Mouse (Mus musculus) Patski (cell line): ENCODE measurements around the gene Spert. TPM values are rescaled to one million over a fixed set of nuclear protein-coding genes. Genes with fewer than 3 reads are reported as not detected.

ENCODE experiments used
- ATAC-seq: fragments of 100-300 bp; one replicate; pipeline ENCODE4 v1.8.0; 2021
- CTCF ChIA-PET: fragments of 350-600 bp; sonication (Branson Sonifier 250); formaldehyde crosslinking; loops from one replicate; lab custom pipeline; 2022; ENCODE audit warnings: inconsistent platforms; lab: Charles Lee
- POLR2A ChIA-PET: fragments of 350-600 bp; sonication (Branson Sonifier 250); formaldehyde crosslinking; loops from one replicate; lab custom pipeline; 2022; ENCODE audit warnings: antibody characterized with exemption, inconsistent platforms; lab: Charles Lee
- DNase-seq: peaks from one replicate; pipeline ENCODE4 v3.0.0-alpha.2; 2011; ENCODE audit warnings: low read depth, low spot score
- H3K27me3 ChIP-seq: fragments of 371-371 bp; one replicate; pipeline ENCODE4 v1.5.1; 2021
- CTCF ChIP-seq: fragments of 100-300 bp; IDR thresholded peaks from one replicate; pipeline ENCODE4 v1.5.1; 2021
- in situ Hi-C: fragments of 300-500 bp; cut with MboI; formaldehyde crosslinking; loops from 3 replicates; pipeline ENCODE4 v1.11.1; 2018; ENCODE audit warnings: low pct_unique_long_range_greater_than_20kb, mixed read lengths
- polyA plus RNA-seq: library from polyadenylated mRNA; unstranded; gene quantifications from one replicate; pipeline ENCODE4 v1.2.3, GENCODE M21; 2021

The Spert gene
- not detected for polyA plus RNA-seq

DNA sequence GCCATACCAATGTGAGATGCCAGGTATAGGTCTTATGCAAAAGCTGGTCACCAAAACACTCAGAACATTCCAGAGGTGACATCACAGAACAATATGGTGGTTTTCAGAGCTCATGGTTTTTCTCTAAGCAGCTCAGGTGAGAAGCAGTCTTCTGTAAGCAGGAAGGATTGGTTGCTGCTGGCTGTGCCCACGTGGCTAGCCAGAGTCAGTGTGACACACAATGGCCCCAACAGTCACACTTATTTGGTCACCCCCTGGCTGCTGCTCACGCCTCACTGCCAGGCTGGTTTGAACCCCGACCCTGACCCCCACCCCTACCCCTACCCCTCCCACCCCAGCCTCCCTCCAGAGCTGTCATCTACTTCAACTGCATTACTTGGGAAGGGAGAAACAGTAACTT is at the start of gene Spert:
TSS of gene Spert (minus strand) at position 139 of the 400 bp plus-strand sequence.
- TF ChIP-seq CTCF: no peak
- ATAC-seq (no peak), DNase-seq (no peak)
- POLR2A ChIA-PET: no interaction called here
- CTCF ChIA-PET: interaction anchor here (1.3 kb wide), 1 partner anchor 16 kb away, joined by 3 read pairs; no protein-coding TSS in a partner anchor
- H3K27me3 ChIP-seq: peaks cover 34% of the 10 kb centered on the region
- in situ Hi-C loops: no loop called here

DNA sequence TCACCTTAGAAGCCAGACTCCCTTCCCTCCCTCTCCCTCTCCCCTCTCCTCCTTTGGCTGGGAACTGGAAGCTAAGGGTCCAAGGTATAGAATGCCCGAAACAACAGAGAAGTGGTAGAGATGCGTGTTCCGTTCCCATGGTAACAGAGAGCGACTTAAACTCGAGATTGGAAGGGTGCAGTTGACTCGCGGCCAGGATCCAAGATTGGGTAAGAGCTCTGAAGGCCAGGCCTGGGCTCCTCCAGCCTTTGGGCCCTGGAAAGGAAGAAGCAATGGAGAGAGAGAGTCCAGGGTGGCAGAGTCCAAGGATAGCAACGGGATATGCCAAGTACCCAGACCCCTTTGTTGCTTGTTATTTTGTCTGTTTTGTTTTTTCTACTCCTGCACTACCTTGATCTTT is 49.2 kb upstream of the Spert start, which contains the start of gene Erich6b:
TSS of gene Erich6b (plus strand) at position 180 of the 400 bp plus-strand sequence.
- in situ Hi-C loops: loop anchor here (5.0 kb wide), 1 partner anchor 75 kb away; no protein-coding TSS in a partner anchor
- no peak for DNase-seq
- CTCF ChIA-PET: interaction anchor here (1.2 kb wide), 1 partner anchor 14 kb away, joined by 3 read pairs; no protein-coding TSS in a partner anchor
- no peak for ATAC-seq
- POLR2A ChIA-PET: interaction anchor here (0.5 kb wide), 1 partner anchor 1652 kb away, joined by 4 read pairs; no protein-coding TSS in a partner anchor
- TF ChIP-seq CTCF: no peak
- no peaks in the 10 kb centered on the region for H3K27me3 ChIP-seq

- CTCF ChIA-PET: interaction anchor here (1.2 kb wide), 1 partner anchor 13 kb away, joined by 3 read pairs; no protein-coding TSS in a partner anchor
- POLR2A ChIA-PET: no interaction called here
- H3K27me3 ChIP-seq: no peaks in the 10 kb centered on the region
- in situ Hi-C loops: loop anchor here (5.0 kb wide), 1 partner anchor 76 kb away; no protein-coding TSS in a partner anchor
- TF ChIP-seq CTCF: peak; percentile 30
- DNase-seq (no peak), ATAC-seq (no peak)
Observed at GRCm38 (mm10) chr14:75641369-75641768, 48.5 kb upstream of the Spert start.

DNA sequence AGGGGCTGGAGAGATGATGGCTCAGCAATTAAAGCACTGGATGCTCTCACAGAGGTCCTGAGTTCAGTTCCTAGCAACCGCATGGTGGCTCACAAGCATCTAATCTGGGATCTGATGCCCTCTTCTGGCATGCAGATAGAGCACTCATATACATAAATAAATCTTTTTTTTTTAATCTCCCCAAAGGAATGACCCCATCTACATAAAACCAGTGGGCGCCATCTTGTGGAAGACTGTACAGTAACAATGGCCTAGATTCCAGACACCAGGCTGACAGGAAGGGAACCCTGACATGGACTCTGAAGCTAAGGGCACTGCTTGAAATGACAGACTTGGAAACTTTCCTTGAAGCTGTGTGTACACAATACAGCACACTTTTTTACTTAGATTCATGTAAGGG is 47.9 kb upstream of the Spert start:
- in situ Hi-C loops: loop anchor here (5.0 kb wide), 1 partner anchor 76 kb away; no protein-coding TSS in a partner anchor
- no peaks in the 10 kb centered on the region for H3K27me3 ChIP-seq
- TF ChIP-seq CTCF: peak; percentile 48
- no peak for ATAC-seq
- no peak for DNase-seq
- ChIA-PET POLR2A (no interaction called here), CTCF (interaction anchor here (1.2 kb wide), 1 partner anchor 13 kb away, joined by 3 read pairs; no protein-coding TSS in a partner anchor)

- ChIA-PET POLR2A (no interaction called here), CTCF (no interaction called here)
- ATAC-seq (no peak), DNase-seq (no peak)
- in situ Hi-C loops: no loop called here
- H3K27me3 ChIP-seq: no peaks in the 10 kb centered on the region
- TF ChIP-seq CTCF: no peak
Observed at GRCm38 (mm10) chr14:75637641-75638040, 44.7 kb upstream of the Spert start.

DNA sequence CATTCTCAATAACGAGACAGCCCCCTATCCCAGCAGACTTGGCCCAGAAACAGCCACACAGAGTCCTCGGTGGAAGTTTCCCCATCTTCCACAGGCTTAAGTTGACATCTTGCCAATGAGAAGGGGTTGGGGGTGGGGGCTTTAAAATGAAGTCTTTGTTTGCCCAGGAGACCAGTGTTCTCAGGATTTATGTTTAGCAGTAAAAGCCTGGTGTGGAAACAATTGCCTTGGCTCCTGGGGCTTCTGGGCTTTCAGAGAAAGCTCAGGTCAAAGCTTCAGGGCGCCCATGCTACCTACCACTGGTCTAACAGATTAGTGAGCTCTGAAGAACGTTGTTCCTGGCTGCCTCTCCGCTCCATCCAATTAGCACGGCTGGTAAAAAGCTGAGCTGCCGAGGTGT is 43.2 kb upstream of the Spert start:
- in situ Hi-C loops: no loop called here
- POLR2A ChIA-PET: no interaction called here

GRCm38 (mm10) chr14:75635350-75635749 is 42.4 kb upstream of the Spert start:
- peak; percentile 89 for ATAC-seq
- in situ Hi-C loops: no loop called here
- DNase-seq: peak; percentile 66
- ChIA-PET CTCF (no interaction called here), POLR2A (no interaction called here)
- H3K27me3 ChIP-seq: no peaks in the 10 kb centered on the region
- TF ChIP-seq CTCF: no peak

More for the DNA sequence above, 43.2 kb upstream of the Spert start:
- CTCF ChIA-PET: no interaction called here
- H3K27me3 ChIP-seq: no peaks in the 10 kb centered on the region
- ATAC-seq (no peak), DNase-seq (no peak)
- no peak for TF ChIP-seq CTCF

DNA sequence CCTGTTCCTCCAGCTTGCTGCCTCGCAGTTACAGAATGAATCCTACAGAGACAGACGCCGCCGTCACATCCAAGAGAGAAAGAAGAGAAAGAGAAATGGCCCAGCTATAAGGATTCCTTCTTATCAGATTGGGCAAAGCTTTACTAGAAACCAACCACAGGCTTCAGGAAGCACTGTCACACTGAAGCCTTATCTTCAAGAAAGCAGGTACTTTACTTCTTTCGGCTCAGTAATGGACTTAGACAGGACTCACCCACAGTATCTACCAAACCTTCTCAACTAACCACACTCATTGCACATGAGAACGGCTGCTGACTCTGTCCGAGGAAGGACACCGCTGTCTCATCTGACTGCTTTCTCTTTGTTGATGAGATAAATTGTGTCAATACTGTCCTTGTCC is 36.0 kb upstream of the Spert start:
- in situ Hi-C loops: no loop called here
- CTCF ChIA-PET: interaction anchor here (1.5 kb wide), 1 partner anchor 13 kb away, joined by 3 read pairs; no protein-coding TSS in a partner anchor
- DNase-seq: no peak
- H3K27me3 ChIP-seq: peaks cover 12% of the 10 kb centered on the region
- no peak for TF ChIP-seq CTCF
- POLR2A ChIA-PET: no interaction called here
- ATAC-seq: no peak

DNA sequence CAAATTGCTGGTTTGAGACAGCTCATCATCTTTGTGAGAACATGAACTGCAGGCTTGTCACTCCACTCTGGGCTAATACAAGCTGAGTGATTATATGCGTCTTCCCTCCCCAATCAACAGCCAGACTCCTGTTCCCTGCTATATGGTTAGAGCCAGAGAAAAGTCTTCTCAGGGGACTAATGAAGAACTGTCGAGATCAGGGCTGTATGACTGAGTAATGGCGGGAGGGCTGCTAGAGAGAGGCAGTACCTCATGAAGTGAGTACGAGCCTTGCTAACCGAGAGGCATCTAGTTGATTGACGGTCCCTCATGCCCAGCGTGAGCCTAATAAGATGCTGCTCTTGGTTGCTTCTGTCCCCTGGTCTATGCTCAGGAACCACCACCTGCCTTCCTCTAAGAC is 30.1 kb upstream of the Spert start:
- ChIA-PET CTCF (no interaction called here), POLR2A (no interaction called here)
- no peak for TF ChIP-seq CTCF
- ATAC-seq: no peak
- no peak for DNase-seq
- peaks cover 51% of the 10 kb centered on the region for H3K27me3 ChIP-seq
- in situ Hi-C loops: no loop called here

GRCm38 (mm10) chr14:75616375-75616774 is 23.5 kb upstream of the Spert start:
- no peak for ATAC-seq
- TF ChIP-seq CTCF: no peak
- CTCF ChIA-PET: no interaction called here
- H3K27me3 ChIP-seq: peaks cover 50% of the 10 kb centered on the region
- in situ Hi-C loops: no loop called here
- POLR2A ChIA-PET: no interaction called here
- no peak for DNase-seq

DNA sequence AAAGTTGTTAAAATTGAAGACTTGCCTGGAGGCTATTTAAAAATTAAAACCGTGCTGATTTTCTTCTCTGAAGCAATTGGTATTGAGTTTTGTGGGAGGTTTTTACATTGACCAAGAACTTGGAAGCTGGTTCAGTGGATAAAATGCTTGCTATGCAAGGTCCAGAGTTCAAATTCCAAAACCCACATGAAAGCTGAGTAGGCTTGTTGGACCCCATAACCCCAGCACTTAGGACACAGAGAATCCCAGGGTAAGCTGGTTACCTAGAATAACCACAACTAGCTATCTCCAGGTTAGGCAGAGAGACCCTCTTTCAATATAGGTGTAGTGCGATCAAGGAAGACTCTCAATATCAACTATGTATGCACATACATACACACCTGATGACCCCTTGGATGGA is 16.3 kb upstream of the Spert start:
- POLR2A ChIA-PET: no interaction called here
- DNase-seq (no peak), ATAC-seq (no peak)
- TF ChIP-seq CTCF: no peak
- CTCF ChIA-PET: interaction anchor here (0.9 kb wide), 1 partner anchor 16 kb away, joined by 3 read pairs; the partner anchor contains the start of gene Spert
- H3K27me3 ChIP-seq: peaks cover 14% of the 10 kb centered on the region
- in situ Hi-C loops: no loop called here

DNA sequence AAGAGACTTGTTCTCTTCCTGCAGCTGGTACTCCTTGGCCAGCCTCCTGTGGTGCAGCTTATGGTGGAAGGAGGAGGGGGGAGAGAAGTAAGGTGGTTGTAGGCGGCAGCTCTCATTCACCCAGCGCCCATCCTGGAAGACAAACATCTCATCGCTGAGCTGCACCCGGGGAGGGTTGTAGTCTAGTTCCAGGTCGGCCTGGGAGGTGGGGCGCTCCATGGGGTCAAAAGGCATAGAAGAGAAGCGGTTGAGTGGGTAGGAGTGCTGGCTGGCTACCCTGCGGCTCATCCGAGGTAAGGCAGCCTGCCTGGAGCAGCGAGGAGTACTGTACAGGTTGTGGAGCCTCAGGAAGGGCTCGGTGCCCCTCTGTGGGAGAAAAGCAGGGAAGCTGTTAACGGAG is 9.0 kb downstream of the Spert start:
- ATAC-seq (no peak), DNase-seq (no peak)
- in situ Hi-C loops: no loop called here
- H3K27me3 ChIP-seq: peaks cover 20% of the 10 kb centered on the region
- CTCF ChIA-PET: no interaction called here
- TF ChIP-seq CTCF: no peak
- POLR2A ChIA-PET: no interaction called here
